Mouse (Mus musculus): ENCODE measurements around the gene Gfer. TPM values are rescaled to one million over a fixed set of nuclear protein-coding genes. Genes with fewer than 3 reads are reported as not detected.
"Not testable (repeated sequence)": the region's sequence is repeated elsewhere in the genome, so short reads cannot be mapped to it uniquely, and the experiment has no call there.

The Gfer gene
- total and polyA plus RNA-seq, 2 experiments: 32.6 to 49.8 TPM

DNA sequence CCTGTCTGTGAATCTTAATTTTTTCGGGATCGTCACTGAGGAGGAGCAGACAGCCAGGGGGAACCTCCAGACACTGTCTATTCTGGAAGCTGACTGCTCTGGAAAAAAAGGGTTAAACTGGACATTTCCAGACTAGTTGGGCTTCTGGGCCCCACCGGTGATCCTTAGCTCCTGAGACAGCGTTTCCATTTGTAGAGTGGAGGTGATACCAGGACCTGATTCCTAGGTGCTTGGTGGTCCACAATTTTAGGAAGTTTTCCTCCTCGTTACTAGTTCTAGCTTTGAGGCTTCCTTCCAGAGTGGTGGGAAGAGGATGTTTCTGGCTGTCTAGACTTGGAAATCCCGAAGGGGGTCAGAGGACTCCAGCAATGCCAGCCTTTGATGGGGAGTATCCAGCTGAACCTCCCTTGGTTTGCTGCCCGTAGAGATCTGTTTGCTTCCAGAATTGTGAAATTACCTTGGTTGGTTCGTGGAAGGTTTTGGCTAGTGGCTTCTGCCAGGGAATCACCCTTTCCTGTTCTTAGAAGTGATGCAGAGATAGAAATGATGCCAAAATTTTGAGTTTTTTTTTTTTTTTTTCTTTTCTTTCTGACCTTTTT is 25.6 kb downstream of the Gfer start:
- H3K79me2 ChIP-seq (ENCODE audit: control insufficient read depth, insufficient read depth, low read length): peaks cover 32% of the 10 kb centered on the region; the same call in 1 of the 2 replicates
- DNase-seq (ENCODE audit: extremely low read depth, low read depth, low spot score): peak; percentile 88
- H3K9ac ChIP-seq (ENCODE audit: low read depth, low read length): peak overlapping the region; percentile 98
- peak overlapping the region; percentile 94 for H3K27ac ChIP-seq (replicated peaks; ENCODE audit: insufficient read depth, low read depth, low read length)
- no peaks in the 10 kb centered on the region for H3K27me3 ChIP-seq (ENCODE audit: control insufficient read depth, insufficient read depth, low read length)
- TF ChIP-seq CTCF (IDR thresholded peaks at IDR 0.05; ENCODE audit: low read depth, low read length): no peak
- no peak for TF ChIP-seq POLR2A (IDR thresholded peaks at IDR 0.05; ENCODE audit: extremely low read depth, insufficient read depth, low read length)
- under 1% methylated on average over 8 of the region's 8 CpGs for WGBS
- peak overlapping the region; percentile 94 for H3K4me3 ChIP-seq (ENCODE audit: insufficient read depth, low read depth, low read length)
- peaks cover 17% of the 10 kb centered on the region for H3K4me1 ChIP-seq (ENCODE audit: control insufficient read depth, insufficient read depth, low read length)
- H3K36me3 ChIP-seq (ENCODE audit: control insufficient read depth, insufficient read depth, low read length): no peaks in the 10 kb centered on the region

DNA sequence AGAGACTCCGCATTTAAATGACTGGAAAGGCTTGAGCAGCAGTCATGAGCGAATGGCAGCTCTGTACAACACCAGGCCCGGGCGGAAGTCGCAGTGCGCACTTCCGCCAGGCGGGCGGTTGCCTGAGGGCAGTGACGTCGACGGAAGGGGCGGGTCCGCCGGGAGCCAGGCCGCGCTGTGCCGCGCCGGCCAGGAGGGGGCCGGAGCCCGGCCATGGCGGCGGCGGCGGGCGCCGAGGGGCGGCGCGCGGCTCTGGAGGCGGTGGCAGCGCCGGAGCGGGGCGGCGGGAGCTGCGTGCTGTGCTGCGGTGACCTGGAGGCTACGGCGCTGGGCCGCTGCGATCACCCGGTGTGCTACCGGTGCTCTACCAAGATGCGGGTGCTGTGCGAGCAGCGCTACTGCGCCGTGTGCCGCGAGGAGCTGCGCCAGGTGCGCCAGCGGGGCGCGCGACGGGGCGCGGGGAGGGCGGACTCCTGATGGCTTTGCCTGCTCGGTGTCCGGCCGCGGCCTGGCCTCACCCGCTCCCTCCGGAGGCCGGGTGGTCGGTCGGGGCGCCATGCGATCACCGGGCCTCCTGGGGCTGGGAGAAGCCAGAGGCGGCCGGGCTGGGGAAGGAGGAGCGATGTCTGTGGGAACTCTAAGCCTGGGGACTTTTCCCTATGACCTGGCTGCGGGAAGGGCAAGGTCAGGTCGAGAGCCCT is 26.3 kb downstream of the Gfer start, which contains the start of gene Zfp598:
Gene Zfp598, plus strand, starts transcription at position 143 of the 701 bp plus-strand sequence.
- DNase-seq (ENCODE audit: extremely low read depth, low read depth, low spot score): peak; percentile 71
- peaks cover 17% of the 10 kb centered on the region for H3K4me1 ChIP-seq (ENCODE audit: control insufficient read depth, insufficient read depth, low read length)
- peak within 1 kb of the TSS; percentile 94 for H3K27ac ChIP-seq (replicated peaks; ENCODE audit: insufficient read depth, low read depth, low read length)
- H3K27me3 ChIP-seq (ENCODE audit: control insufficient read depth, insufficient read depth, low read length): no peaks in the 10 kb centered on the region
- H3K4me3 ChIP-seq (ENCODE audit: insufficient read depth, low read depth, low read length): peak within 1 kb of the TSS; percentile 94
- peaks cover 31% of the 10 kb centered on the region; the same call in 1 of the 2 replicates for H3K79me2 ChIP-seq (ENCODE audit: control insufficient read depth, insufficient read depth, low read length)
- WGBS: under 1% methylated on average over 77 of the region's 80 CpGs
- TF ChIP-seq CTCF (IDR thresholded peaks at IDR 0.05; ENCODE audit: low read depth, low read length) (peak; percentile 16; the same call in 1 of the 2 replicates), POLR2A (IDR thresholded peaks at IDR 0.05; ENCODE audit: extremely low read depth, insufficient read depth, low read length) (peak; percentile 43; the same call in 1 of the 2 replicates)
- H3K9ac ChIP-seq (ENCODE audit: low read depth, low read length): peak within 1 kb of the TSS; percentile 98
- no peaks in the 10 kb centered on the region for H3K36me3 ChIP-seq (ENCODE audit: control insufficient read depth, insufficient read depth, low read length)

DNA sequence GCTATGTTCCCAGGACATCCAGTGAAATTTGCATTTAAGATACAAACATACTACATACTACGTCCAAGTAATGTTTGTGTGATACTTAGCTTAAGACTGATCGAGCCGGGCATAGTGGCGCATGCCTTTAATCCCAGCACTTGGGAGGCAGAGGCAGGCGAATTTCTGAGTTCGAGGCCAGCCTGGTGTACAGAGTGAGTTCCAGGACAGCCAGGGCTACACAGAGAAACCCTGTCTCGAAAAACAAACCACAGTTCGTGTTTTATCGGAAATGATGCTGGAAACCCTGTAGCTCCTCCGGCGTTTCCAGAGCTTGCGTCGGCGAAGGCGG is 26.8 kb downstream of the Gfer start:
- H3K4me1 ChIP-seq (ENCODE audit: control insufficient read depth, insufficient read depth, low read length): peaks cover 17% of the 10 kb centered on the region
- not testable (repeated sequence) for H3K36me3 ChIP-seq (ENCODE audit: control insufficient read depth, insufficient read depth, low read length); DNase-seq (ENCODE audit: extremely low read depth, low read depth, low spot score); H3K27me3 ChIP-seq (ENCODE audit: control insufficient read depth, insufficient read depth, low read length)
- peak overlapping the region; percentile 13 for H3K4me3 ChIP-seq (ENCODE audit: insufficient read depth, low read depth, low read length)
- H3K9ac ChIP-seq (ENCODE audit: low read depth, low read length): peak overlapping the region; percentile 26
- peak overlapping the region; percentile 23 for H3K27ac ChIP-seq (replicated peaks; ENCODE audit: insufficient read depth, low read depth, low read length)
- 5% methylated on average over 15 of the region's 15 CpGs for WGBS
- peaks cover 28% of the 10 kb centered on the region; the same call in 1 of the 2 replicates for H3K79me2 ChIP-seq (ENCODE audit: control insufficient read depth, insufficient read depth, low read length)

DNA sequence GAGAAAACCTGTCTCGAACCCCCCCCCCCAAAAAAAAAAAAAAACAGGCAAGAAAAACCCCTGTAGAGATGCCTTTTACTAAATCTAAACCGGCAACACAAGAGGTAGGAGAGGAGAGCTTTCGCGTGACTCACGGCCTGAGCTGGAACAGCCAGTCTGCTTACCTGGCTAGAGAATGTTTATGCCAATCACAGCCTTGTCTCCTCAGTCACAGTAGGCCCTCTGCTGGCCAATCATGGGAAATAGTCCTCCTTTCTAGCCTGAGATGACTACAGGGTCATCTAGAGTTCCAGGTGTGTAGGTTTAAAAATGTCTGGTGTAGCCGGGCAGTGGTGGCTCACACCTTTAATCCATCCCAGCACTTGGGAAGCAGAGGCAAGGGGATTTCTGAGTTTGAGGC is 28.5 kb downstream of the Gfer start:
- H3K4me3 ChIP-seq (ENCODE audit: insufficient read depth, low read depth, low read length): no peak overlapping the region
- H3K4me1 ChIP-seq (ENCODE audit: control insufficient read depth, insufficient read depth, low read length): peaks cover 17% of the 10 kb centered on the region
- peak; percentile 77 for DNase-seq (ENCODE audit: extremely low read depth, low read depth, low spot score)
- no peaks in the 10 kb centered on the region for H3K27me3 ChIP-seq (ENCODE audit: control insufficient read depth, insufficient read depth, low read length)
- TF ChIP-seq POLR2A (IDR thresholded peaks at IDR 0.05; ENCODE audit: extremely low read depth, insufficient read depth, low read length): no peak
- TF ChIP-seq CTCF (IDR thresholded peaks at IDR 0.05; ENCODE audit: low read depth, low read length): peak; percentile 67
- H3K27ac ChIP-seq (replicated peaks; ENCODE audit: insufficient read depth, low read depth, low read length): no peak overlapping the region
- H3K36me3 ChIP-seq (ENCODE audit: control insufficient read depth, insufficient read depth, low read length): no peaks in the 10 kb centered on the region
- peaks cover 16% of the 10 kb centered on the region; the same call in 1 of the 2 replicates for H3K79me2 ChIP-seq (ENCODE audit: control insufficient read depth, insufficient read depth, low read length)
- WGBS: 9% methylated on average over 6 of the region's 6 CpGs
- H3K9ac ChIP-seq (ENCODE audit: low read depth, low read length): no peak overlapping the region

DNA sequence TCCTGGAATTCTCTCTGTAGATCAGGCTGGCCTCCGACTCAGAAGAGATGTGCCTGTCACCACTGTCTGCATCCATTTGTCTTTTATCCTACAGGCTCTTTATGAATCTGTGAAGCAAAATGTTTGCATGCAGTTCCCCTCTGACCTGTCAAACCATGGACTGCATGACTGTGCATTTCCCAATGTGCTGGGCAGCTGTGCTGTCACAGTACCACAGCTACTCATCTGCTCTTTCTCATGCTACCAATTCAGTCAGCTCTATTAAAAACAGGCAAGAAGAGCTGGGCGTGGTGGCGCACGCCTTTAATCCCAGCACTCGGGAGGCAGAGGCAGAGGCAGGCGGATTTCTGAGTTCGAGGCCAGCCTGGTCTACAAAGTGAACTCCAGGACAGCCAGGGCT is 28.9 kb downstream of the Gfer start:
- Histone ChIP-seq H3K4me1 (ENCODE audit: control insufficient read depth, insufficient read depth, low read length) (peaks cover 15% of the 10 kb centered on the region), H3K79me2 (ENCODE audit: control insufficient read depth, insufficient read depth, low read length) (peaks cover 16% of the 10 kb centered on the region; the same call in 1 of the 2 replicates)
- H3K27me3 ChIP-seq (ENCODE audit: control insufficient read depth, insufficient read depth, low read length); H3K36me3 ChIP-seq (ENCODE audit: control insufficient read depth, insufficient read depth, low read length); H3K27ac ChIP-seq (replicated peaks; ENCODE audit: insufficient read depth, low read depth, low read length); H3K4me3 ChIP-seq (ENCODE audit: insufficient read depth, low read depth, low read length); DNase-seq (ENCODE audit: extremely low read depth, low read depth, low spot score); H3K9ac ChIP-seq (ENCODE audit: low read depth, low read length): not testable (repeated sequence)
- 65% methylated on average over 7 of the region's 7 CpGs for WGBS

All from liver, adult 2 months (tissue).